Mouse (Mus musculus) bone marrow macrophage, adult 2 months (primary cell): ENCODE measurements around the gene Ctnna2.

ENCODE experiments used
- CTCF ChIP-seq: IDR thresholded peaks from 2 replicates; pipeline ENCODE4 v1.5.1; 2012; ENCODE audit warnings: low read depth, mild to moderate bottlenecking, low read length, moderate library complexity
- POLR2A ChIP-seq: IDR thresholded peaks from 2 replicates; pipeline ENCODE4 v1.6.1; 2012; ENCODE audit warnings: mild to moderate bottlenecking, low read depth, low read length, borderline replicate concordance

- TF ChIP-seq POLR2A (no peak), CTCF (no peak)
These were observed 896 bp upstream of the Ctnna2 start for GRCm38 (mm10) chr6:77980137-77981052.
